Mouse (Mus musculus) urinary bladder, postnatal 36 days (tissue): ENCODE data around the gene Mafb.

Source experiments
- DNase-seq, 2 experiments: peaks; one replicate each; pipeline ENCODE4 v3.0.0; 2022; ENCODE audit warnings: low spot score in 2 of 2, mixed read lengths in 1 of 2

The Mafb gene

DNA sequence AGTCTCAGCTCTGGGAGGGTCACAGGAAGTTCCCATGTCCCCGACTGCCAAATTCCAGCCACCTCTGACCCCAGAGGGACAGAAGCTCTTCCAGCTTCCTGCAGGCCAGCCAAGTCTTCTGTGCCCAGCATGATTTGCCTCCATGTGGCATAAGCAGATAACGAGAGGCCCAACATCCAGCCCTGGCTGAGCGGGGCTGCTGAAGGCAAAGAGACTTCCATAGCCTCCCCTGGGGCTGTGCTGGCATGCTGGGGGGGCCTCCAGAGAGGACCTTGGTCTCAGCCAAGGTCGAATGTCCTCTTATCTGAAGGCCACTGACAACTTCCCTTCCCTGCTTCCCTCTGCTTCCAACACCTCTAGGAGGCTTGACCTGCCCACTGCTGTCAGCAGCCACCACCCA is 39.7 kb downstream of the Mafb start:
- no peak for DNase-seq

GRCm38 (mm10) chr2:160325105-160325644 is 41.7 kb downstream of the Mafb start:
- DNase-seq = no peak

DNA sequence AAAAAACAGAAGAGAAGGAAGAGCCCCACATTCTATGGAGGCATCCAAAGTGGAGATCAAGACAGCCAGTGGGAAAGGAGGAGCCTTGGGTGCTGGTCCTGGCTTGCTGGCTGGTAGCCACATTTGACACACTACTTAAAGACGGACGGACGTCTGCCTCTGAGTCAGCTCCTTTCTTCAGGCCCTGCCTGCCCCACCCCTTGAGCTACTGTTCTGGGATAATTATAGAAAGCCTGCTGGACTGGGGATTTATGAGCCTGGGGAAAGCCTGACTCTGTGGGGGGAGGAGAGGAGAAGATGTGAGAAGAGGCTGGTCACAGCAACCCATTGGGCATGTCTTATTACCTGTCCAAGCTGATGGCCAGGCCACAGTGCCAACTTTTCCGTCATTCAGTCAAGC is 45.0 kb downstream of the Mafb start:
- DNase-seq = peak in 1 of 2 experiments; percentile 43

GRCm38 (mm10) chr2:160318255-160318654 is 48.6 kb downstream of the Mafb start:
- DNase-seq = no peak
